Mouse (Mus musculus) ES-Bruce4 (cell line): ENCODE results near the gene Rgs3.

ENCODE experiments used
- CTCF ChIP-seq: IDR thresholded peaks from one replicate; pipeline ENCODE4 v1.8.1; 2011; ENCODE audit warnings: low read depth, low read length
- EP300 ChIP-seq: IDR thresholded peaks from 2 replicates; pipeline ENCODE4 v1.6.1; 2011; ENCODE audit warnings: low read depth, low read length; ENCODE audit not compliant: insufficient read depth
- POLR2A ChIP-seq: IDR thresholded peaks from one replicate; pipeline ENCODE4 v1.8.1; 2011; ENCODE audit warnings: low read length; ENCODE audit not compliant: insufficient read depth

- TF ChIP-seq CTCF (no peak), POLR2A (no peak), EP300 (no peak)
These were observed 171.9 kb downstream of the Rgs3 start for GRCm38 (mm10) chr4:62731531-62732063.
